Mouse (Mus musculus) mouse embryonic stem cell (cell line): ENCODE data around the gene Trim10.

Experiments used
- in situ Hi-C, 2 experiments: fragments of 300-500 bp; cut with MboI; formaldehyde crosslinking; loops; 1 replicate in 1 of 2; 3 replicates in 1 of 2; pipeline ENCODE4 v1.14.3; 2019 to 2020; ENCODE audit warnings: low sequenced_read_pairs in 2 of 2, low pct_unique_long_range_greater_than_20kb in 1 of 2, mixed read lengths in 1 of 2; ENCODE audit not compliant: unreplicated experiment in 1 of 2

Trim10 gene

GRCm38 (mm10) chr17:36869284-36869954, at the start of gene Trim10:
Trim10 (plus strand) TSS chr17:36869574.
- in situ Hi-C loops = no loop called here

GRCm38 (mm10) chr17:36824005-36824404, 45.4 kb upstream of the Trim10 start:
- in situ Hi-C loops = loop anchor here in 1 of 2 experiments (10.0 kb wide), 1 partner anchor 381 kb away; the partner anchor contains the start of gene Olfr94

- in situ Hi-C loops = loop anchor here in 1 of 2 experiments (10.0 kb wide), 1 partner anchor 379 kb away; the partner anchor contains the start of gene Olfr94
Observed at GRCm38 (mm10) chr17:36825525-36825924, 43.8 kb upstream of the Trim10 start.

GRCm38 (mm10) chr17:36826002-36826401, 43.4 kb upstream of the Trim10 start:
- in situ Hi-C loops = loop anchor here in 1 of 2 experiments (10.0 kb wide), 1 partner anchor 379 kb away; the partner anchor contains the start of gene Olfr94

GRCm38 (mm10) chr17:36828488-36828887, 40.9 kb upstream of the Trim10 start:
- in situ Hi-C loops = loop anchor here in 1 of 2 experiments (10.0 kb wide), 1 partner anchor 376 kb away; the partner anchor contains the start of gene Olfr94

- in situ Hi-C loops = no loop called here
Observed at GRCm38 (mm10) chr17:36830470-36830869, 38.9 kb upstream of the Trim10 start.

GRCm38 (mm10) chr17:36832694-36833093, 36.7 kb upstream of the Trim10 start:
- in situ Hi-C loops = no loop called here

GRCm38 (mm10) chr17:36835591-36836426, 33.6 kb upstream of the Trim10 start:
- in situ Hi-C loops = no loop called here

- in situ Hi-C loops = no loop called here
Observed at GRCm38 (mm10) chr17:36836427-36836812, 33.0 kb upstream of the Trim10 start.

GRCm38 (mm10) chr17:36836874-36837647, 32.3 kb upstream of the Trim10 start, which contains the start of gene Trim26:
Trim26 (plus strand) TSS chr17:36837134.
- in situ Hi-C loops = no loop called here

- in situ Hi-C loops = no loop called here
Observed at GRCm38 (mm10) chr17:36839001-36839400, 30.4 kb upstream of the Trim10 start.

- in situ Hi-C loops = no loop called here
Observed at GRCm38 (mm10) chr17:36839931-36840330, 29.4 kb upstream of the Trim10 start.

- in situ Hi-C loops = no loop called here
Observed at GRCm38 (mm10) chr17:36840961-36841445, 28.4 kb upstream of the Trim10 start.

- in situ Hi-C loops = no loop called here
Observed at GRCm38 (mm10) chr17:36843696-36844095, 25.7 kb upstream of the Trim10 start.

GRCm38 (mm10) chr17:36844286-36844719, 25.1 kb upstream of the Trim10 start:
- in situ Hi-C loops = no loop called here

GRCm38 (mm10) chr17:36844725-36845124, 24.6 kb upstream of the Trim10 start:
- in situ Hi-C loops = no loop called here

- in situ Hi-C loops = no loop called here
Observed at GRCm38 (mm10) chr17:36848911-36849310, 20.5 kb upstream of the Trim10 start.

- in situ Hi-C loops = no loop called here
Observed at GRCm38 (mm10) chr17:36849992-36850391, 19.4 kb upstream of the Trim10 start.
